Mouse (Mus musculus): ENCODE results near the gene Spns3. TPM values are rescaled to one million over a fixed set of nuclear protein-coding genes. Genes with fewer than 3 reads are reported as not detected.
A peak's percentile ranks its signal among the peaks of the same experiment; 100 is the strongest.

Spns3 gene
- polyA plus RNA-seq (2015; fragmentation: Nextera tagmentation; extraction: Ambion mirVana): 0.04 TPM in 1 of 2 replicates, not detected in the other

DNA sequence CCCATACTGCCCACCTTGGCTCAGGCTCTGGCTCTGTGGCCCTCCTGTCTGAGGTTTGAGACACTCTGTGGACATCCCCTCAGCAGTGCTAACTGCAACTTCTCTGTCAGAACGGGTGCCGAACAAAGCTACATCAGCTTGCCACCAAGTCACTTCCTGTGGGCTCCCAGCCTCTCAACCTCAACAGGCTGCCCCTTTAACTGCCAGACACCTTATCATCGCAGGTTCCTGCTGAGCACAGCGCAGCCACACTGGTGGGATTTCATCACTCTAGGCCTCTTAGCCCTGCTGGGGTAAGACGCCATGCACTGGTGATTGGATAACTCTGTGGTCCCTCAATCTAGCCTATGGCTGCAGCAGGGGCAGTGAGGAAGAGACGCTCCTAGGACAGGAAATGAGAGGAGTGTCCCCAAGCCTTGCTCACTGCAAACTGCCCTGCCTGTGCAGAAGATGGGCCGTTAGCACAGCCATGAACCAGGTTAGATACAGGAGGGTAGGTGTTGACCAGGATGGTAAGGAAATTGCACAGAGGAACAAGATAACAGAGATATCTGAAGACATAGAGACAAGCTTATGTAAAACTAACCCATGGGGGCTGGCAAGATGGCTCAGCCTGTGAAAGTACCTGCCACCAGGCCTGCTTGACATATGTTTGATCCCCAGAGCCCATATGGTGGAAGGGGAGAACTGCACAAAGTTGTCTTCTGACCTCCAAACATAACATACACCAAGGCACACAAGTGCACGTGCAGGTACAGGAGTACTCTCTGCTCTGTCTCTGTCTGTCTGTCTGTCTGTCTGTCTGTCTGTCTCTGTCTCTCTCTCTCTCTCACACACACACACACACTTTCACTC lies at the start of gene Spns3:
Spns3 (minus strand) TSS at position 373 of the 855 bp plus-strand sequence.
- no peak within 1 kb of the TSS for H3K27ac ChIP-seq (replicated peaks)
- WGBS: 63% methylated on average over 8 of the region's 8 CpGs
- no peak within 1 kb of the TSS for H3K9ac ChIP-seq
- H3K27me3 ChIP-seq: no peaks in the 10 kb centered on the region
- no peaks in the 10 kb centered on the region for H3K36me3 ChIP-seq
- H3K4me3 ChIP-seq: no peak within 1 kb of the TSS
- H3K9me3 ChIP-seq: no peaks in the 10 kb centered on the region
- no peaks in the 10 kb centered on the region for H3K4me1 ChIP-seq (replicated peaks)
- no peak within 1 kb of the TSS for H3K4me2 ChIP-seq
- no peak for ATAC-seq (ENCODE audit: low read depth)

DNA sequence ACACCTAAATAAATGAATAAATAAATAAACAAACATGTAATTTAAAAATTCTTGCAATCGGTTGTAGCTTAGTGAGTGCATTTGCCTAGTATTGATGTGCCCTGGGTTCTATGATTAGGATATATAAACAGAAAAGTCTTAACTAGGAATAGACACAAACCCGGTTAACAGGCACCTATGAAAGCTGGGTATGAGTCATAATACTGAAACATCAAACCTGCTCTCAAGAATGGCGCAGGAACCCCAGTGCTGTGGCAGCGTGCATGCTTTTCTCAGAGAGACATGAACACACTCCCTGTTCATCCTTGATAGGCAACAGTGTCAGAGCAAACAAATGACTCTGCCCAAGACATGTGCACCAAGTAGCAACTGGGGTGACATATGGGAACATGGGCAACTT lies 47.5 kb upstream of the Spns3 start:
- Histone ChIP-seq H3K9ac (no peak overlapping the region), H3K4me3 (no peak overlapping the region), H3K9me3 (no peaks in the 10 kb centered on the region), H3K36me3 (no peaks in the 10 kb centered on the region), H3K27me3 (0 out of 2 replicates have a peak, but pooled peaks cover 2% of the 10 kb centered on the region), H3K27ac (replicated peaks) (no peak overlapping the region), H3K4me2 (no peak overlapping the region), H3K4me1 (replicated peaks) (no peaks in the 10 kb centered on the region)
- 93% methylated on average over 4 of the region's 4 CpGs for WGBS
- ATAC-seq (ENCODE audit: low read depth): no peak

- Histone ChIP-seq H3K9ac (no peak overlapping the region), H3K27me3 (0 out of 2 replicates have a peak, but pooled peaks cover 2% of the 10 kb centered on the region), H3K4me3 (no peak overlapping the region), H3K36me3 (no peaks in the 10 kb centered on the region), H3K9me3 (no peaks in the 10 kb centered on the region), H3K27ac (replicated peaks) (no peak overlapping the region), H3K4me2 (no peak overlapping the region), H3K4me1 (replicated peaks) (no peaks in the 10 kb centered on the region)
- 74% methylated on average over 2 of the region's 2 CpGs for WGBS
- ATAC-seq (ENCODE audit: low read depth): no peak
Measured at GRCm38 (mm10) chr11:72595010-72595737, 44.9 kb upstream of the Spns3 start.

DNA sequence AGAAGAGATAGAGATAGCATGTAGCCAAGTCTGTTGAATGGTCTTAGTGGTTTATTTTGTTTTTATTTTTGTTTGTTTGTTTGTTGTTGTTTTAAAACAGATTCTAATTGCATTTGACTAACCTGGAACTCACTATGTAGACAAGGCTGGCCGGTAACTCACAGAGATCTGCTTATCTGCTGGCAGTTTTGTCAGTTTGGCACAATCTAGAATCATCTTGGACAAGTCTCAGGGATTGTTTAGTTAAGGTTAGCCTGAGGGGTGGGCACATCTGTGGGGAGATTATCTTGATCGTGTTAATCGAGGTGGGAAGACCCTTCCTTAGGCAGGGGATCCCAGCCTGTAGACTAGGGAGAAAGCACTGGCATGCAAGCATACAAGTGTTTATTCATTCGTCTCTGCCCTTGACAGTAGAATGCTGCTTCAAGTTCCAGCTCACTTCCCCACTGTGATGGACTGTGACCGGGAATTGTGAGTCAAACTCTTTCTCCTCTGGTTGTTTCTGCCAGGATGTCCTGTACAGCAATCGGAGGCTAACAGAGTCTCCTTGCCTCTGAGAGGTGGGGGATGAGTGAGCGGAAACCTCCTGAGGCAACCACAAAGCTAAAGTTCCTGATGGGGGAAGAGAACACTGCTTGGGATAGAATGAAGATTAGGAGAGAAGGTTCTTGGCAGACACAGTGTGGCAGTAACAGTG lies 37.4 kb upstream of the Spns3 start:
- no peaks in the 10 kb centered on the region for H3K9me3 ChIP-seq
- no peak overlapping the region for H3K4me2 ChIP-seq
- H3K27me3 ChIP-seq: no peaks in the 10 kb centered on the region
- WGBS: 71% methylated on average over 7 of the region's 7 CpGs
- H3K4me3 ChIP-seq: no peak overlapping the region
- H3K4me1 ChIP-seq (replicated peaks): no peaks in the 10 kb centered on the region
- no peak for ATAC-seq (ENCODE audit: low read depth)
- no peak overlapping the region for H3K27ac ChIP-seq (replicated peaks)
- H3K9ac ChIP-seq: no peak overlapping the region
- no peaks in the 10 kb centered on the region for H3K36me3 ChIP-seq

DNA sequence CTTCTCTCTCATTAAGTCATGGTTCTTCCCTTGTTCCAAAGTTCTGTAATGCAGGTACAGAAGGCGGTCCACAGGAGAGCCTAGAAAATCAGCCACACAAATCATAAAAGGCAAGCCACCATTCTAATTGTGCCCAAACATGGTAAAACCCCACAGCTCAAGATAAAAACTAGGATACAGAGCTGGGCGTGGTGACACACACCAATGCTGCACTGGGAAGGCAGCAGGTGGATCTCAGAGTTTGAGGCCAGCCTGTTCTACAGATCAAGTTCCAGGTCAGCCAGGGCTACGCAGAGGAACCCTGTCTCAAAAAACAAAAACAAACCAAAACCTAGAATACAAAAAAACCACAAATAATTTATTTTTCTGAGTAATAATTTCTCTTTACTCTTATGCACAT lies 36.3 kb upstream of the Spns3 start:
- Histone ChIP-seq H3K9ac (no peak overlapping the region), H3K4me2 (no peak overlapping the region), H3K36me3 (no peaks in the 10 kb centered on the region), H3K27me3 (no peaks in the 10 kb centered on the region), H3K9me3 (no peaks in the 10 kb centered on the region), H3K4me1 (replicated peaks) (no peaks in the 10 kb centered on the region), H3K27ac (replicated peaks) (no peak overlapping the region), H3K4me3 (no peak overlapping the region)
- ATAC-seq (ENCODE audit: low read depth): no peak
- 92% methylated on average over 3 of the region's 3 CpGs for whole genome bisulfite sequencing

DNA sequence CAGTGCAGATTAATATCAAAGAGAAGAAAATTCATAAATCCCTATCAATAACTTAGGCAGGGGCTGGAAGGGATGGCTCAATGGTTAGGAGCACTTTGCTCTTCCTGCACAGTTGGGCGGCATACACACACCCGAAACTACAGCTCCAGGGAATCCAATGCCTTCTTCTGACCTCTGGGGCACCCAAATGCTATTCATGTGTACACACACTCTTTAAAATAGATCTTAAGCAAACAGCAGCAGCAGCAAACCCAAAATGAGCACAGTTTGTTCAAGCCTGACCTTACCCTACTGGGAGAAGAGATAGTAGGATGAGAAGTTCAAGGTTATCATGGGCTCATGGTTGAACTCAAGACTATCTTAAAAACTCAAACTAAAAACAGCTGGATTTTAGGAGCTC lies 32.8 kb upstream of the Spns3 start:
- Histone ChIP-seq H3K36me3 (no peaks in the 10 kb centered on the region), H3K27me3 (no peaks in the 10 kb centered on the region), H3K9ac (no peak overlapping the region), H3K4me2 (no peak overlapping the region), H3K4me3 (no peak overlapping the region), H3K9me3 (no peaks in the 10 kb centered on the region), H3K27ac (replicated peaks) (no peak overlapping the region), H3K4me1 (replicated peaks) (no peaks in the 10 kb centered on the region)
- no peak for ATAC-seq (ENCODE audit: low read depth)
- 83% methylated on average over 2 of the region's 2 CpGs for WGBS

DNA sequence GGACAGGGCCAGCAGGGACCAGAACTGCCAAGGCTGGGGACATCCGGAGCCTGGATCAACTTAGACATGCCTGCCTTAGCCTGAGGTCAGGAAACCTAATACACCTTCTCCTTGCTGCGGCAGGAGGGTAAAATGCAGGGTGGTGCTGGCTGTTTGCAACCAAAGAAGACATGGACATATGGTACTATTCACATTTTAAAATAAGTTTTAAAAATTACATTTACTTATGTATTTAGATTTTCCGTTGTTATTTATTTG lies 32.1 kb upstream of the Spns3 start:
- H3K9me3 ChIP-seq: no peaks in the 10 kb centered on the region
- no peak overlapping the region for H3K27ac ChIP-seq (replicated peaks)
- H3K27me3 ChIP-seq: no peaks in the 10 kb centered on the region
- H3K4me1 ChIP-seq (replicated peaks): 0 out of 2 replicates have a peak, but pooled peaks cover under 1% of the 10 kb centered on the region
- WGBS: 78% methylated on average over 3 of the region's 3 CpGs
- H3K36me3 ChIP-seq: no peaks in the 10 kb centered on the region
- no peak overlapping the region for H3K4me3 ChIP-seq
- ATAC-seq (ENCODE audit: low read depth): no peak
- H3K4me2 ChIP-seq: no peak overlapping the region
- H3K9ac ChIP-seq: no peak overlapping the region

DNA sequence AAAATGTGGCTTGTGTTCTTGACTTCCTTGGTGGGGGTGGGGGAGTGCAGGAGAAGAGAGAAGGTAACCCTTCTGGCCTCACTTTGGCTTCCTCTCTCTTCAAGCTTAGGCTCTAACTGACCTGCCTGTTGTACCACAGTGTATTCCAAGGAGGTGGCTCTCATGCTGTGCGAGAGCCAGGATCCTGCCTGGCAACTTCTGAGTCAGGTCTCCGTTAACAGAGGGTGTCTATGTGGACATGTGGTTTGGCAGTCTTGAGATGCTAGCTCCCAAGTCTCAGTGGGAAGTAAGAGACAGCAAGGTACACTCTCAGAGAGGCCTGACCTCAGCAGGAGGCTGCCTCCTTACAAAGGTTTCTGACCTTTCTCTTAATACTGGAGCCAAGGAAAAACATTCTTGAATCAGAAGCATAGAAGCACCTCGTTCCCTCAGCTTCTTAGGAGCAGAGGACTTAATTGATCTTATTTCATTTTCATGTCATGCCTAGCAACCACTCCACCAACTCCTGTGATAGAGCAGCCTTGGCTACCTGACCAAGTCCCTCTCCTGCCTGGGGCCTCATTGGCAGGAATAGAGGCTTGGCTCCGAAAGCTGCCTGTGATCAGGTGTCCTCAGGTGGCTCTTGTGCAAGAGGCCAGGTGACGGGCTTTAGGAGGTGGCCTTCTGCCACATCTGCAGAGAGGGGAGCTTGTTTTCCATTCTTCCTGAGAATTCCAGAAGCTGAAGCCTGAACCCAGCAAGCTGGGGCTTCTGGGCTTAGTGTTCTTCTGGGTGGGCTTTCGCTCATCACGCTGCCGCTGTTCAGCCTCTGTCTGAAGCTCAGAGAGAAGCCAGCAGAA lies 31.5 kb upstream of the Spns3 start:
- H3K4me2 ChIP-seq: no peak overlapping the region
- H3K27ac ChIP-seq (replicated peaks): no peak overlapping the region
- H3K36me3 ChIP-seq: no peaks in the 10 kb centered on the region
- no peak for ATAC-seq (ENCODE audit: low read depth)
- no peaks in the 10 kb centered on the region for H3K27me3 ChIP-seq
- 74% methylated on average over 8 of the region's 8 CpGs for WGBS
- H3K4me1 ChIP-seq (replicated peaks): peaks cover 6% of the 10 kb centered on the region
- H3K9me3 ChIP-seq: no peaks in the 10 kb centered on the region
- no peak overlapping the region for H3K9ac ChIP-seq
- no peak overlapping the region for H3K4me3 ChIP-seq

DNA sequence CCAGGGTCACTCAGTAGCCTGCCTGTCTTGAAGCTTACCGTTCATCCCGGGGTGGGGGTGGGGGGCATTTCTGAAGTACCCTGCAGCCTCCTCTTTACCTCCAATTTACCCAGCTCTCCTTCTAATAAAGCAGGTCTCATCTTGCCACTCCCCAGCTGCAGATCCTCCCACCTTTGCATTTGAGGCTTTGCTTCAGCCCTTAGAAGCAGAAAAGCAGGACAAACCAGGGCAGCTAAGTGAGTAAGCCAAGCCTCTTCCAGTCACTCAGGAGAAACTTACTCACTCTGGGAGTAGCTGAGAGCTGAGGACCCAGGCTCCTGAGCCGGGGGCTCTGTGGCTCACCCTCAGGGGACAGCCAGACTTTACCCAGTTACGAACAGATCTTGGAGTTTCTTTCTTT lies 28.2 kb upstream of the Spns3 start:
- 85% methylated on average over 4 of the region's 4 CpGs for WGBS
- no peak overlapping the region for H3K4me2 ChIP-seq
- no peak overlapping the region for H3K27ac ChIP-seq (replicated peaks)
- H3K27me3 ChIP-seq: no peaks in the 10 kb centered on the region
- no peaks in the 10 kb centered on the region for H3K36me3 ChIP-seq
- no peak for ATAC-seq (ENCODE audit: low read depth)
- H3K4me3 ChIP-seq: no peak overlapping the region
- no peak overlapping the region for H3K9ac ChIP-seq
- H3K9me3 ChIP-seq: no peaks in the 10 kb centered on the region
- H3K4me1 ChIP-seq (replicated peaks): peaks cover 16% of the 10 kb centered on the region

DNA sequence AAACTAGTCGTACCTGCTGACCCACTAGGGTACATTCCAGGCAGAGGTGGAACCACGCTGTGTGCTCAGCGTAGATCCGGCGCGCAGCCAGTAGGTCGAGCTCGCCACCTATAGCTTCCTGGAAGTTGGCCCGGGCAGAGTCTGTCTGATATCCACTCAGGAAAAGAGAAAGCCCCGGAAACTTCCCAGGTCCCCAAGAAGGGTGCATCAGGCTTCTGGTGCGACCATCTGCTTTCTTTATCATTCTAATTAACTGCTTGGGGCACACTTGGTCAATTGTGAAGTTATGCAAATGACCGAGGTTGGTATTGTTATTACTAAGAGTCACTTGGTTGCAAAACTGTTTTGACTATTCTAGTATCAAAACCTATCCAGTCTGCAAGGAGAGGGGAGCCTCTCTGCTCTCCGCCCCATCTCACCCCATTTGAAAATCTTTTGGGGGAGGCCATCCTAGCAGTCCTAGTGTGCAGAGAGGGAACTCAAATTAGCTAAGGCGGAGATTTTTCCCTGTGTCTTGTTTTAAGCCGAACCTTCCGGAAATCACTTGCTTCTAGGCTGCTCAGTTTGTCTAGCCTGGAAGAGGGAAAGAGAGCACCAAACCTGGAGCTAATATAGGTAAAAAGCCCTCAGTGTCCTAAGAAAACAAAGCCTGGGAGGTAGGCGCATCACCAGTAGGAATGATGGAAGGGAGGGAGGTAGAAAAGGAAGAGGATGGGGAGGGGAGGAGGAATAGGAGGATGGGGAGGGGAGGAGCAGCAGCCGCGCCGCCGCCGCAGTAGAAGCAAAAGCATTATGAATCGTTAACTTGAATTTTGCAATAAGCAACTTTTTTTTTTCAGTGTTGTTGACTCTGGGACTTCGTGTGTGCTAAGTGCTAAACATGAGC lies 26.4 kb upstream of the Spns3 start:
- Histone ChIP-seq H3K4me2 (peak overlapping the region; percentile 60), H3K36me3 (no peaks in the 10 kb centered on the region), H3K4me1 (replicated peaks) (peaks cover 16% of the 10 kb centered on the region), H3K27me3 (no peaks in the 10 kb centered on the region), H3K9me3 (no peaks in the 10 kb centered on the region), H3K9ac (peak overlapping the region; percentile 61), H3K27ac (replicated peaks) (peak overlapping the region; percentile 67), H3K4me3 (peak overlapping the region; percentile 31)
- under 1% methylated on average over 24 of the region's 24 CpGs for WGBS
- peak; percentile 65 for ATAC-seq (ENCODE audit: low read depth)

DNA sequence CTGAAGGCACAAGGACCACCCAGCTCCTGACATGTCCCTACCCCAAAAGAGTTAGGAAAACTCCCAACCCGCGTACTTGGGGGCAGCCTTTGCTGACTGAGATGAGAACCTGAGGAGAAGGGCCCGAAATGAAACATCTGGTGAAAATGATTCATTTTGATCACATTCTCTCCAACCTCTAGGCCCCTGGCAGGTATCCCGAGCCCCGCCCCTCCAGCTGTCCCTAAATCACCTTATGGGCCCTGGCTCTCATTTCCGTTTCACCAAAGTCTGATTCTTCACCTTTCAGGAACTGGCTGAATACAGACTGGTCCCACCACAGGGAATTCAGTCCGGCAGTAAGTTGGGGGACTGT lies 25.8 kb upstream of the Spns3 start:
- 24% methylated on average over 7 of the region's 7 CpGs for WGBS
- Histone ChIP-seq H3K4me3 (peak overlapping the region; percentile 31), H3K4me2 (peak overlapping the region; percentile 60), H3K27me3 (peaks cover 4% of the 10 kb centered on the region; the same call in 1 of the 2 replicates), H3K9me3 (no peaks in the 10 kb centered on the region), H3K9ac (0 out of 2 replicates have a peak overlapping the region, but pooled peaks have one; percentile 61), H3K36me3 (no peaks in the 10 kb centered on the region), H3K27ac (replicated peaks) (peak overlapping the region; percentile 67), H3K4me1 (replicated peaks) (peaks cover 16% of the 10 kb centered on the region)
- peak; percentile 4; the same call in 1 of the 2 replicates for ATAC-seq (ENCODE audit: low read depth)

Measured in neural tube, embryonic 13.5 days (tissue).